Mouse (Mus musculus) retina, postnatal 7 days (tissue): ENCODE measurements at regions not wholly inside any gene's neighbourhood (a gene's known extent, or its start where the extent isn't known, plus 50 kb on each side); places are given as distances from the start of the nearest gene placed in this dataset.

ENCODE experiments used
- DNase-seq: peaks from one replicate; pipeline ENCODE4 v3.0.0-alpha.2; 2012; ENCODE audit warnings: low read depth, low spot score

DNA sequence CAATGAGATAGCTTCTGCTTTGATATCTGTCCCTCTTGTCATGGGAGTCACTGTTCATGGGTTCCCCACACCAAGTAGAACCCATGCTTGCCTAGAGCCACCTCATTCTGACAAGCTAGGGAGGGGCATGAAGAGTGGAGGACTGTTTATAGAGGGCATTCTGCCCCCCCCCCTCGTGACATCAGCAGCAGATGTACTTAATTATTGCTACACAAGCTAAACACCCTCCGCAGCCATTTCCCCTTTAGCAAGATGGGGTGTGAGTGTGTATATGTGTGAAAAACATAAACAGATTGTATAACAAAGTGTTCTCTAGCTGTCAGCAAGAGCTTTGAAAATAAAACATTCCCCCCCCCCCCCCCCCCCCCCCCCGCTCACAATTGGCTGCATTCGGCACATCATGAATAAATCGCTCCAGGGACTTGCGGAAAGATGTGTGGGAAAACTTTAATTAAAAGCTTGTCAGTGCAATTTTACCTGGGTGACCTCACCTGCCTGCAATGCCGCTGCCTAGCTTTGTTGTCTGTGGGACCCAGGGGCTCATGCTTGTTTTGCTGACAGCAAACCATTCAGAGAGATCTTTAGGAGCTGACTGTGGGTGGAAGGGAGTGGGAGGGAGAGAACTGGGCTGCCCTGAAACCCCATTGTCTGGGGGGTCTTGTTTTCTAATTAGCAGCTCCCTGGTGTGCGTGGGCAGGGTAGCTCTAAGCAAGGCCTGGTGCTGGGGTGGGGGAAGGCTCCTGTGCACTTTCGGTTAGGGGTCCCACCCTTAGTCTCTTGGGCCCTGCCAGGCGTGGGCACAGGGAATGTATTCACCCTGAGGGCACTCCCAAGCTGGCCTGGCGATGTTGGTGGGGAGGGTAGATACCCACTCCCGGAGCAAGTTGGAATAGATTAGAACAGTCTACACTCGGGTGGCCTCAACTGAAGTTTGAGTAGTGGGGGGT, 63.4 kb downstream of the Irx2 start:
- DNase-seq, result no peak

DNA sequence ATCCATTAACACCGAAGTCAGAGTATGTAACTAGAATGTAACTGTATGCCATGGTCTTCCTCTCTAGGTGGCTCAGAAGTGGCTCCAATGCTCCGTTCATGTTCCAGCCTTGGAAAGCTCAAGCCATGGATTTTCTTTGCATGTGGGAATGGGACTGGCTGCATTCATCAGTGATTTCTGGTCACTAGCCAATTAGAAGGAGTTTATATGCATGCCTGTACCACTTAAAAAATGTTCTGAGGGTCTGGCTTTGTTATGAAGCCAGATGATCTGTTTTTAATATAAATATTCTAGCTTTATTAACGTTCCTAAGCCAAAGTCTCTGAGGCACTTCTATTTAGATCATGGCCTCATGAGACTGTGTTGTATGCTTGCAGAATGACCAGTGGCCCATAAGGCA, 78.8 kb downstream of the Irx2 start:
- DNase-seq, result no peak

- DNase-seq, result no peak
These were observed 80.1 kb downstream of the Irx2 start for GRCm38 (mm10) chr13:72708728-72709127.

DNA sequence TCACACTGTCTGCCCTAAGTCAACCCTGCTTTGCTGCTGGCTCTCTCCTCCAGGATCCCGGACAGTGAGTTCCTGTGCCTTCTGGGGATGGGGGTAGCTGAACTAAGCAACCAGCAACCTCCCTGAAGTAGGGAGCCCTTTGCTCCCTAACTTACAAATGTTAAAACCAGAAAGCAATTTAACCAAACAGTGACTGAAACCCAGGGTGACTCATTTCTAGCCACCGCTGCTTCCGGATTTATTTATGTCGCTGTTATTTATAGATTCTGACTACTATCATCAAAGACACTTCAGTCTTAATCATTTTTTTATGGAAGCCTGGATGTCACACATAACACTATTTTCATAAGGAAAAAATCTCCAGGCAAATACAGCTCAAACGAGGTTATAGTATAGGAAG, 81.4 kb downstream of the Irx2 start:
- DNase-seq, result no peak

DNA sequence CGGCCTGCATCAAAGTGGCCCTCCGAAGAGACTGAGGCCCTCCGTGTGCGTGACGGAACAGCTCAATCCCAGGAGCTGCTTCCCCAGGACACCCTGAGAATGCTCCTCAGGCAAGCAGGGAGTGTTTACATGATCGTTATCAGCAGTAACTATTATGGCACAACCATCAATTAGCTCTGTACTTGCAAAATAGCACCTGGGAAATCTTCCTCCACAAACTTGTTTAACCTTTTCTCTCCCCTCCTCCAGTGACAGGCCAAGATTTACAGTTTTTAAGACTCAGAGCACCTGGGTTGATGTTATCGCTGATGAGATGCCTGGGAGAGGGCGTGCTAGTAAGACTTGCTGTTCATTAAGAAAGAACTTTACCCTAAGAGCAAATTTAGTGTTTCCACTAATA, 82.5 kb downstream of the Irx2 start:
- no peak for DNase-seq

DNA sequence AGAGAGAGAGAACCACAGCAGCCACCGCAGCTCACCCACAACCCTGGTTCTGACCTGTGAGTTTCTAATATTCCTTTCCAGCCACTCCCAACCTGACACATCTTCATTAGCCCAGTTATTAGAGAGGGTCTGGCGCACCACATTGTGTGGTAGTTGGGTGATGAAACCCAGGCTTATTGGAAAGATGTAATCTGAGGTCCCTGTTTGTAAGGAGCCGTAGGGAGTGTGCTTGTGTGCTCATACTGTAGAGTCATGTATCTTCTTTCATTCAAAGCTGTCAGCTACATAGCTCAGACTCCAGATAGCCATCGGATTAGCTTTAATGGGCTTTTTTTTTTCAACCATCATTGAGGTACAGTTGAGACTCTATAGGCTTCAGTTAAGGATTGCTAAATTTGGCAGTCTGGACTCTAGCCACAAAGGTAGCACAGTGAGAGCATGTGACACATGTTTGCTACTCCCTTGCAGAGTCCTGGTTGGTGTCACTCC, 83.3 kb downstream of the Irx2 start:
- no peak for DNase-seq

DNA sequence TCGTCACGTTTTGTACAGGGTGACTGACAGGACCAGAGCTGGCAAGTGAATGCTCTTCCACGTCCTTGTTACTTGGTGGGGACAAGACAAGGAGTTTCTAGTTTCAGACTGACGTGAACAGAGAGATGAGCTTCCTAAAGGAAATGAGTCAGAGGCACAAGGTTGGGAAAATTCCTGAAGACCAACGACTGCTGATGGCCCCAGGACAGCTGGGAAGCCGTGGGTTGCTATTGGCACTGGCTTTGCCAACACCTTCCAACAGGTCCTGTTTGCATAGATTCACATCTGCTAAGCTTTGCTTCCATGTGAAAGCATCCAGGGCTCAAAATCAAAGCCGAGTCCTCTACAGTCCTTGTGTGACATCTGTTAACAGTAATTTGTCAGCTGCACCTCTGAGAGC, 86.2 kb downstream of the Irx2 start:
- DNase-seq, result no peak

DNA sequence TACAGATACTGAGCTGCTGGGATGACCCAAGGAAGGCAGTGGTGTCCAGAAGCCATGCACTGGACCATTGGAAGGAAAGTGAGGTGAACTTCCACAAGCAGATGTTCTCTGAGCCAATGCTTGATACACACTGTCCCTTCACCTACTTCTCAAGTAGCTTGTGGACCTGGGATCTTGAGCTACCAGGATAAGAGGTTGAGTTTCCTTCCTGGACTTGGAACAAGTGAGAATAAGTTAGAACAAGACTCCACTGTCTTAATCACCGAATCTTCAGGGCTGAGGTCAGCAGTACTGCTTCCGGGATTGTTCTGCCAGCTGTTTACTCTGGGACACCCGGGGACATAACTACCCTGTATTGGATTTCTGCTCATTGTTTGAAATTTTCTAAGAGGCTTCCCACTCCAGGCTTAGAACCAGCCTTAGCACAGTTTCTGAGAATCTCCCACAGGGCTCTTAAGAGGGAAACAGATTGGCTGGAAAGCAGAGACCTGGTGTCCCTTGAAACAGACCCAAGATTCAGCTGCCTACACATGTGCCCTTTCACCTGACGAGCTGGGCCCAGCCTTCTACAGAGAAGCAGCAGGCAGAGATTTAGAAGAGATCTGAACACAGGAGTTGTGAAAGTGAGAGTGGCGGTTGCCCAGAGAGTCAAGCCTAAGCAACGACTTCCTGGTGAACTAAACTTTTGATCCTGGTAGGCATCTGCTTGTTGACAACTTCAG, 87.5 kb downstream of the Irx2 start:
- no peak for DNase-seq

- no peak for DNase-seq
These were observed 98.5 kb downstream of the Irx2 start for GRCm38 (mm10) chr13:72727126-72727525.

DNA sequence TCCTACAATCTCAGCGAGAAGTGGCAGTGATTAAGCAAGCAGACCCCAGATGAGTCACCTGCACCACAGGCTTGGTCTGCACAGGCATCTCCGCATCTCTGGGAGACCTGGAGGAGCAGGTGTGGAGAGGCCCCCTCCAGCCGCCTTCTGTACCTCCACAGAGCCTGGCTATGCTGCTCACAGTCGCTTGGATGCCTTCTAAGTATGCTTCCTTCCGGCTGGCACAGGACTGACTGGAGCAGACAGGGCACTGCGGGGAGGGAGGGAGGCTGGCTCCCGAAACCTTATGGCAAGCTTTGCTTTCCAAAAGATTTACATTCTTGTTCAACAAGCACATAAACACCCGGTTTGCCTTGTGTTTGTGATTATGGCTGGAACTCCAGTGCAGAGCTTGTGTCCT, 107.3 kb downstream of the Irx2 start:
- no peak for DNase-seq

GRCm38 (mm10) chr13:72736992-72737391, 108.4 kb downstream of the Irx2 start:
- no peak for DNase-seq

- DNase-seq, result no peak
These were observed 118.6 kb downstream of the Irx2 start for GRCm38 (mm10) chr13:72747187-72747586.

GRCm38 (mm10) chr13:72755036-72755435, 126.4 kb downstream of the Irx2 start:
- no peak for DNase-seq

GRCm38 (mm10) chr13:72762481-72762880, 133.9 kb downstream of the Irx2 start:
- no peak for DNase-seq

DNA sequence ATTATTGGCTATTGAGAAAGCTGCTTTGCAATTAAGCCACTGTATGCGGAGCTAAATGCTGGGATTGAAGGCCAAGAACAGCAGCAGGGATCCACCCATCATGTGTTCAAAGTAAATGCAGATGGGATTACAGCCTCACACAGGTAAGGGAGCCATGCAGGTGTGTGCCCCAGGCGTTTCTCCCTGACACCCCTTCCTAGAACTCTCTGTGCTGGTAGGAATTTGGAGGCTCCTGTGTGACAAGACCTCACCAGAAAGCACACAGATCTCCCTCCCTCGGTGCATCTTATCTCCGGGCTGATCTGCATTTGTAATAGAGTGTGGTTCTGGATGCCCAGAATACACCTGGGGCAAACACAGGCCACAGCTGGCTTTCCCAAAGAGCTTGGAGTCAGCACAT, 134.7 kb downstream of the Irx2 start:
- no peak for DNase-seq

GRCm38 (mm10) chr13:72767306-72767705, 138.7 kb downstream of the Irx2 start:
- DNase-seq, result no peak

- DNase-seq, result peak; percentile 5
These were observed 140.5 kb downstream of the Irx2 start for GRCm38 (mm10) chr13:72769007-72769595.

- DNase-seq, result no peak
These were observed 154.6 kb downstream of the Irx2 start for GRCm38 (mm10) chr13:72783026-72783726.

- DNase-seq, result no peak
These were observed 155.1 kb downstream of the Irx2 start for GRCm38 (mm10) chr13:72783727-72784070.

GRCm38 (mm10) chr13:72792695-72793094, 164.1 kb downstream of the Irx2 start:
- DNase-seq, result no peak

- no peak for DNase-seq
These were observed 171.4 kb downstream of the Irx2 start for GRCm38 (mm10) chr13:72800021-72800420.

- DNase-seq, result no peak
These were observed 171.9 kb downstream of the Irx2 start for GRCm38 (mm10) chr13:72800546-72800945.
